ENCODE assay signal across 8 mouse cellular contexts in the genomic region with DNA sequence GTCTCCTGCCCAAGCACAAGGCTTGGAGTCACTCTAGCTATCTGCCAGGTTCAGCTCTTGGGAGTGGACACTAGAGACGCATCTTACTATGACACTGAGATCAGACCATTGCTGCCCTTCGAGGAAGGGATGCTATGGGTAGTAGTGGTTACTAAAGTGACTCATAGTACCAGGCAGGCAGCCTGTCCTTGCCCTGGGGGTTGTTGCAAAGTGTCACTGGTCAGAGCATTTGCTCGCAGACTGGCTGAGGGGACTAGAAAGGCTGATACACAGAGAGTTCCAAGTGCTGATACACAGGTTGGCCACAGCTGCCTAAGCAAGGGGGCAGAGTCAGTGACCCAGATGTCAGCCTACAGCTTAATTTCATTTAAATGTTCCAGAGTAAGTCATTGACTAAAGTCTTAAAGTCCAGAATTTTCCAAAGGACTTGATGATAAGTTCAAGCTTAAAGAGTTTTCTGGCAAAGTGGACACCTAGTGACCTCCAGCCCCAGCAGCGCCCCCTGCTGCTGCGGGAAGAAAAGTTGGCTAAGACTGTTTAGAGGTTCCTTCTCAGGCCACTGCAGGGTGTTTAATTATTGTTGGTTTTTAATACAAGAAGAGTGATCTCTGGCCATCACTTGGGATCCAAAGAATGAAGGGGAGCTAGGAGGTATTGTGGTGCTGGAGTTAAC. TPM values are rescaled to one million over a fixed set of nuclear protein-coding genes. Genes with fewer than 3 reads are reported as not detected.
DNase-seq lines count a peak whose midpoint lies in the region; ATAC-seq and TF ChIP-seq lines count a peak whose summit lies in the region.

No protein-coding gene starts in this region.

- TF ChIP-seq POLR2A in ES-Bruce4 (IDR thresholded peaks at IDR 0.05; ENCODE audit: insufficient read depth, low read length): no peak

- no peak overlapping the region for H3K9ac ChIP-seq in hindbrain, embryonic 11.5 days (ENCODE audit: low read depth, low read length)
- H3K9ac ChIP-seq in hindbrain, embryonic 13.5 days: no peak overlapping the region
- no peak overlapping the region for H3K9ac ChIP-seq in ES-Bruce4 (ENCODE audit: low read depth, poor library complexity, severe bottlenecking)

- H3K27me3 ChIP-seq in hindbrain, embryonic 11.5 days (ENCODE audit: control insufficient read depth, insufficient read depth, low read length): no peaks in the 10 kb centered on the region
- H3K27me3 ChIP-seq in hindbrain, embryonic 13.5 days: peaks cover 4% of the 10 kb centered on the region; the same call in 1 of the 2 replicates
- H3K27me3 ChIP-seq in ES-Bruce4 (ENCODE audit: control insufficient read depth, insufficient read depth, low read length, poor library complexity, severe bottlenecking): no peaks in the 10 kb centered on the region

- H3K27ac ChIP-seq in hindbrain, embryonic 11.5 days (ENCODE audit: low read depth, low read length): no peak overlapping the region
- no peak overlapping the region for H3K27ac ChIP-seq in hindbrain, embryonic 13.5 days
- H3K27ac ChIP-seq in ES-Bruce4 (ENCODE audit: insufficient read depth, low read length): no peak overlapping the region

- no peaks in the 10 kb centered on the region for H3K4me1 ChIP-seq in hindbrain, embryonic 11.5 days (replicated peaks; ENCODE audit: control insufficient read depth, insufficient read depth, low read length)
- peaks cover 8% of the 10 kb centered on the region for H3K4me1 ChIP-seq in hindbrain, embryonic 13.5 days (replicated peaks)
- no peaks in the 10 kb centered on the region for H3K4me1 ChIP-seq in ES-Bruce4 (ENCODE audit: control insufficient read depth, insufficient read depth, low read length)

- 77% methylated on average over 5 of the region's 5 CpGs for whole genome bisulfite sequencing in hindbrain, embryonic 11.5 days
- WGBS in hindbrain, embryonic 13.5 days: 76% methylated on average over 5 of the region's 5 CpGs

- no peaks in the 10 kb centered on the region for H3K36me3 ChIP-seq in hindbrain, embryonic 11.5 days (ENCODE audit: control insufficient read depth, insufficient read depth, low read length)
- no peaks in the 10 kb centered on the region for H3K36me3 ChIP-seq in hindbrain, embryonic 13.5 days
- no peaks in the 10 kb centered on the region for H3K36me3 ChIP-seq in ES-Bruce4 (ENCODE audit: control insufficient read depth, insufficient read depth, low read length, poor library complexity, severe bottlenecking)

- no peaks in the 10 kb centered on the region for H3K9me3 ChIP-seq in hindbrain, embryonic 11.5 days (ENCODE audit: control insufficient read depth, low read length)
- H3K9me3 ChIP-seq in hindbrain, embryonic 13.5 days: no peaks in the 10 kb centered on the region
- no peaks in the 10 kb centered on the region for H3K9me3 ChIP-seq in ES-Bruce4 (replicated peaks; ENCODE audit: control insufficient read depth, insufficient read depth, low read length, poor library complexity, severe bottlenecking)

- TF ChIP-seq EP300 in ES-Bruce4 (IDR thresholded peaks at IDR 0.05; ENCODE audit: insufficient read depth, low read depth, low read length): no peak

- no peak overlapping the region for H3K4me2 ChIP-seq in hindbrain, embryonic 11.5 days (replicated peaks; ENCODE audit: low read depth, low read length)
- no peak overlapping the region for H3K4me2 ChIP-seq in hindbrain, embryonic 13.5 days

- no peak overlapping the region for H3K4me3 ChIP-seq in hindbrain, embryonic 11.5 days (ENCODE audit: low read depth, low read length)
- no peak overlapping the region for H3K4me3 ChIP-seq in hindbrain, embryonic 13.5 days
- no peak overlapping the region for H3K4me3 ChIP-seq in ES-Bruce4 (ENCODE audit: low read depth, low read length)

- peak; percentile 35 for TF ChIP-seq CTCF in ES-Bruce4 (IDR thresholded peaks at IDR 0.05; ENCODE audit: low read depth, low read length)

- peak; percentile 45 for DNase-seq in hindbrain, embryonic 11.5 days (ENCODE audit: low spot score)
- peak; percentile 48 for DNase-seq in 3134 (ENCODE audit: extremely low read depth, insufficient read length, low spot score)
- peak; percentile 82 for DNase-seq in kidney, adult 9 months
- no peak for DNase-seq in spleen, adult 12 weeks (ENCODE audit: low spot score)
- DNase-seq in layer of hippocampus, adult 9-11 months: no peak
- no peak for DNase-seq in thymus, postnatal 10 days (ENCODE audit: low spot score in 2 of 2)

- no peak for ATAC-seq in hindbrain, embryonic 11.5 days (ENCODE audit: low FRiP score)
- ATAC-seq in hindbrain, embryonic 13.5 days (ENCODE audit: low FRiP score): no peak

RNA-seq across cellular contexts. Expression of a gene that starts 32.5 kb away (rescaled TPM):
- polyA plus RNA-seq in hindbrain, embryonic 11.5 days (2014; fragmentation: Nextera tagmentation; extraction: Ambion mirVana): 2.2 and 2.6 TPM in 2 replicates
- polyA plus RNA-seq in hindbrain, embryonic 13.5 days (2015; fragmentation: Nextera tagmentation; extraction: Ambion mirVana): 0.65 TPM in 2 replicates
- 0.33 and 1.7 TPM in 2 replicates for polyA plus RNA-seq in ES-Bruce4 (2011; ENCODE audit: insufficient read depth, insufficient read length, low read depth, missing spikeins)

RNA-seq across cellular contexts. Expression of a gene that starts 32.6 kb away (rescaled TPM):
- not detected in 2 replicates for polyA plus RNA-seq in hindbrain, embryonic 11.5 days (2014; fragmentation: Nextera tagmentation; extraction: Ambion mirVana)
- polyA plus RNA-seq in hindbrain, embryonic 13.5 days (2015; fragmentation: Nextera tagmentation; extraction: Ambion mirVana): not detected in 2 replicates
- not detected in 2 replicates for polyA plus RNA-seq in ES-Bruce4 (2011; ENCODE audit: insufficient read depth, insufficient read length, low read depth, missing spikeins)

Comparison
In these comparisons a context has a peak if more than half of its experiments do, and no peak if none do; other contexts are left out.
1. DNase-seq: peak in hindbrain, embryonic 11.5 days (single experiment), 3134 (single experiment) and kidney, adult 9 months (single experiment); none in spleen, adult 12 weeks (single experiment), layer of hippocampus, adult 9-11 months (single experiment) and thymus, postnatal 10 days (0 of 2).